Mouse (Mus musculus): ENCODE results near the gene Ccdc153. TPM values are rescaled to one million over a fixed set of nuclear protein-coding genes. Genes with fewer than 3 reads are reported as not detected.
A peak's percentile ranks its signal among the peaks of the same experiment; 100 is the strongest.

Ccdc153 gene
- total and polyA plus RNA-seq, 3 experiments: not detected

GRCm38 (mm10) chr9:44200458-44200857 is 40.0 kb upstream of the Ccdc153 start:
- Histone ChIP-seq H3K79me2 (ENCODE audit: control insufficient read depth, insufficient read depth, low read length, poor library complexity) (peaks cover 6% of the 10 kb centered on the region; the same call in 1 of the 2 replicates), H3K9me3 (replicated peaks; ENCODE audit: insufficient read depth, low read length) (no peaks in the 10 kb centered on the region), H3K27ac (ENCODE audit: control insufficient read depth, low read depth, low read length) (no peak overlapping the region), H3K27me3 (ENCODE audit: control insufficient read depth in 1 of 2, insufficient read depth in 2 of 2, low read length in 2 of 2) (no peaks in the 10 kb centered on the region), H3K36me3 (ENCODE audit: control insufficient read depth in 1 of 2, insufficient read depth in 2 of 2, low read length in 2 of 2) (peaks cover 0 to 2% of the 10 kb centered on the region in 2 experiments; a peak in 1 of 4 replicates), H3K9ac (ENCODE audit: control insufficient read depth, low read depth, low read length, poor library complexity, severe bottlenecking) (no peak overlapping the region), H3K4me1 (ENCODE audit: control insufficient read depth in 1 of 2, insufficient read depth in 2 of 2, low read length in 2 of 2) (no peaks in the 10 kb centered on the region), H3K4me3 (ENCODE audit: control insufficient read depth in 1 of 2, insufficient read depth in 1 of 2, low read depth in 2 of 2, low read length in 2 of 2) (no peak overlapping the region)
- no peak for DNase-seq (ENCODE audit: low read depth, low spot score)
- TF ChIP-seq RCOR1 (IDR thresholded peaks at IDR 0.05; ENCODE audit: low read depth, low read length): peak; percentile 91
- TF ChIP-seq USF1 (IDR thresholded peaks at IDR 0.05; ENCODE audit: low read depth, low read length): no peak
- 0 out of 2 replicates have a peak, but pooled peaks have one; percentile 20 for TF ChIP-seq MXI1 (IDR thresholded peaks at IDR 0.05; ENCODE audit: low read depth, low read length)

- Histone ChIP-seq H3K79me2 (ENCODE audit: control insufficient read depth, insufficient read depth, low read length, poor library complexity) (peaks cover 24% of the 10 kb centered on the region), H3K9me3 (replicated peaks; ENCODE audit: insufficient read depth, low read length) (no peaks in the 10 kb centered on the region), H3K4me1 (ENCODE audit: control insufficient read depth in 1 of 2, insufficient read depth in 2 of 2, low read length in 2 of 2) (peaks cover 5 to 7% of the 10 kb centered on the region in 2 experiments; a peak in 2 of 4 replicates), H3K9ac (ENCODE audit: control insufficient read depth, low read depth, low read length, poor library complexity, severe bottlenecking) (no peak overlapping the region), H3K4me3 (ENCODE audit: control insufficient read depth in 1 of 2, insufficient read depth in 1 of 2, low read depth in 2 of 2, low read length in 2 of 2) (no peak overlapping the region), H3K36me3 (ENCODE audit: control insufficient read depth in 1 of 2, insufficient read depth in 2 of 2, low read length in 2 of 2) (peaks cover 3 to 4% of the 10 kb centered on the region in 2 experiments; a peak in 3 of 4 replicates), H3K27ac (ENCODE audit: control insufficient read depth, low read depth, low read length) (no peak overlapping the region), H3K27me3 (ENCODE audit: control insufficient read depth in 1 of 2, insufficient read depth in 2 of 2, low read length in 2 of 2) (no peaks in the 10 kb centered on the region)
- no peak for DNase-seq (ENCODE audit: low read depth, low spot score)
- TF ChIP-seq SIN3A (IDR thresholded peaks at IDR 0.05; ENCODE audit: low read length) (no peak), MEF2A (IDR thresholded peaks at IDR 0.05; ENCODE audit: extremely low read depth, insufficient replicate concordance, low read depth, low read length, poor library complexity, severe bottlenecking) (no peak), EP300 (IDR thresholded peaks at IDR 0.05; ENCODE audit: low read depth in 1 of 2, low read length in 2 of 2) (no peak), USF2 (IDR thresholded peaks at IDR 0.05; ENCODE audit: borderline replicate concordance in 1 of 2, insufficient read depth in 1 of 2, low read depth in 1 of 2, low read length in 2 of 2) (no peak), MAFK (IDR thresholded peaks at IDR 0.05; ENCODE audit: borderline replicate concordance, low read depth, low read length) (peak; percentile 86), UBTF (IDR thresholded peaks at IDR 0.05; ENCODE audit: borderline replicate concordance, insufficient read depth, low read depth, low read length) (no peak)
These were observed 32.6 kb upstream of the Ccdc153 start for GRCm38 (mm10) chr9:44207840-44208239.

DNA sequence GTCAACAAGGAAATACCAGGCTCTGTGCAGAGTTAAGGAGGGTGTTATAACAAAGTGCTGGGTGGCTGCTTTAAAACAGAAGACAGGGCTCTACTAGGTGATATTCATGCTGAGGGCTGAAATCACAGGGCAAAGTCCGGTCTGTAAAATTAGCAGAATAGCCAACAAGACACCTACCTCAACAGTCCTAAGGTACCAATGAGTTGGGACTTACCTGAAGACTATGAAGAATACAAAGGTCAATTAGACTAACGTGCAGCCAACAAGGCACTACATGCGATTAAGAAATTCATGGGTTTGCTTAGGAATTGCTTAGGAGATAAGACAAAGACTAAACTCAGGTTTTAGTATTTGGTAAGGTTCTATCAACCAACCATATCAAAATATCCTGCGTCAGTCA is 31.1 kb upstream of the Ccdc153 start:
- Histone ChIP-seq H3K9me3 (replicated peaks; ENCODE audit: insufficient read depth, low read length) (no peaks in the 10 kb centered on the region), H3K9ac (ENCODE audit: control insufficient read depth, low read depth, low read length, poor library complexity, severe bottlenecking) (no peak overlapping the region), H3K79me2 (ENCODE audit: control insufficient read depth, insufficient read depth, low read length, poor library complexity) (peaks cover 26% of the 10 kb centered on the region), H3K4me3 (ENCODE audit: control insufficient read depth in 1 of 2, insufficient read depth in 1 of 2, low read depth in 2 of 2, low read length in 2 of 2) (no peak overlapping the region), H3K36me3 (ENCODE audit: control insufficient read depth in 1 of 2, insufficient read depth in 2 of 2, low read length in 2 of 2) (peaks cover 4 to 6% of the 10 kb centered on the region in 2 experiments; a peak in 3 of 4 replicates), H3K4me1 (ENCODE audit: control insufficient read depth in 1 of 2, insufficient read depth in 2 of 2, low read length in 2 of 2) (peaks cover 5 to 7% of the 10 kb centered on the region in 2 experiments; a peak in 2 of 4 replicates), H3K27me3 (ENCODE audit: control insufficient read depth in 1 of 2, insufficient read depth in 2 of 2, low read length in 2 of 2) (no peaks in the 10 kb centered on the region), H3K27ac (ENCODE audit: control insufficient read depth, low read depth, low read length) (no peak overlapping the region)
- no peak for DNase-seq (ENCODE audit: low read depth, low spot score)
- TF ChIP-seq MAZ (IDR thresholded peaks at IDR 0.05; ENCODE audit: low read depth, low read length): no peak

Data from MEL (cell line).